Mouse (Mus musculus) G1E (cell line): ENCODE measurements at regions not wholly inside any gene's neighbourhood (a gene's known extent, or its start where the extent isn't known, plus 50 kb on each side); places are given as distances from the start of the nearest gene placed in this dataset.

ENCODE experiments used
- CTCF ChIP-seq: IDR thresholded peaks from 2 replicates; pipeline ENCODE4 v1.5.1; 2012; ENCODE audit warnings: low read depth, low read length, inconsistent platforms, mixed read lengths
- TAL1 ChIP-seq: conservative IDR thresholded peaks from 2 replicates; pipeline ENCODE4 v1.6.1; 2012; ENCODE audit warnings: low read depth, low read length, inconsistent platforms, mixed read lengths

DNA sequence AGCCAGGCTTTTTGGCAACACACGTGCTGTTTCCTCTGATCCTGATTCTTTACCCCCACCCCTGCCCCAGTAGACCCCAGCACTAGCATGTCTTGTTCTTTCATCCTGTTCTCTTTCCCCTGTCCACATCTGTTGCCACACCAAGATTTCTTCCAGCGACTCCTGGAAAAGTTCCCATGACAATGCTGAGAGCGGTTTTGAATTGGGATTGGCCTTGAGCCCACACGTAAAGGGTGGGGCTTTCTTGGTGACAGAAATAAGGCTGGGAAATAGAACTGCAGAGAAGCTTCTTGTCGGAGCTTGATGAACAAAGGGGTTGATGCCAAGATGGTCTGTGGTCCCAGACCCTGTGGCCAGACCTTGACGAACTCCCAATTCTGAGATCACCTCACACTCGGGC, 106.8 kb downstream of the Enc1 start:
- TF ChIP-seq TAL1, result no peak
- no peak for TF ChIP-seq CTCF
